Mouse (Mus musculus) forebrain, embryonic 10.5 days (tissue): ENCODE results near the gene Chpt1. TPM values are rescaled to one million over a fixed set of nuclear protein-coding genes. Genes with fewer than 3 reads are reported as not detected.

Experiments
- DNase-seq: peaks from one replicate; pipeline ENCODE4 v3.0.0-alpha.2; 2017; ENCODE audit warnings: low spot score; ENCODE audit errors: extremely low spot score
- H3K27ac ChIP-seq: fragments of 300-500 bp; sonication (generic); 2 replicates; pipeline ENCODE4 v1.5.1; 2016; ENCODE audit warnings: mild to moderate bottlenecking
- H3K27me3 ChIP-seq: fragments of 300-500 bp; sonication (generic); 2 replicates; pipeline ENCODE4 v1.6.1; 2016; ENCODE audit warnings: mild to moderate bottlenecking; ENCODE audit not compliant: poor library complexity, severe bottlenecking
- H3K36me3 ChIP-seq: fragments of 300-500 bp; sonication (generic); replicated peaks from 2 replicates; pipeline ENCODE4 v1.6.1; 2016; ENCODE audit warnings: mild to moderate bottlenecking, moderate library complexity
- H3K4me1 ChIP-seq: fragments of 300-500 bp; sonication (generic); 2 replicates; pipeline ENCODE4 v1.6.1; 2016
- H3K4me3 ChIP-seq: fragments of 300-500 bp; sonication (generic); 2 replicates; pipeline ENCODE4 v1.5.1; 2016; ENCODE audit warnings: mild to moderate bottlenecking, moderate library complexity
- H3K9me3 ChIP-seq: fragments of 300-500 bp; sonication (generic); 2 replicates; pipeline ENCODE4 v1.6.1; 2016; ENCODE audit warnings: mild to moderate bottlenecking, moderate library complexity
- WGBS: fragments of 180-500 bp; shearing (Covaris S2); methylation state at CpG from one replicate; pipeline ENCODE4 v1.1.7; 2016; 5-methylcytosine and 5-hydroxymethylcytosine counted together
- polyA plus RNA-seq: library from polyadenylated mRNA; unstranded; fragments of >200 nt; fragmentation: Nextera tagmentation; extraction: Ambion mirVana; gene quantifications from 2 replicates; pipeline ENCODE4 v1.2.1, GENCODE M21; 2016

The Chpt1 gene
- polyA plus RNA-seq, 1 experiment from 2014 or later: 9.4 TPM

GRCm38 (mm10) chr10:88510503-88511271 lies 6.8 kb upstream of the Chpt1 start:
- WGBS: 85% methylated on average over 12 of the region's 12 CpGs
- no peaks in the 10 kb centered on the region for H3K27me3 ChIP-seq
- DNase-seq: no peak
- no peak overlapping the region for H3K27ac ChIP-seq
- H3K4me1 ChIP-seq: peaks cover under 1% of the 10 kb centered on the region; the same call in 1 of the 2 replicates
- no peaks in the 10 kb centered on the region for H3K36me3 ChIP-seq
- H3K4me3 ChIP-seq: no peak overlapping the region
- no peaks in the 10 kb centered on the region for H3K9me3 ChIP-seq

GRCm38 (mm10) chr10:88507691-88508143 lies 3.8 kb upstream of the Chpt1 start:
- no peaks in the 10 kb centered on the region for H3K9me3 ChIP-seq
- no peaks in the 10 kb centered on the region for H3K36me3 ChIP-seq
- H3K4me3 ChIP-seq: no peak overlapping the region
- 89% methylated on average over 7 of the region's 7 CpGs for WGBS
- peaks cover 24% of the 10 kb centered on the region for H3K4me1 ChIP-seq
- no peak for DNase-seq
- H3K27ac ChIP-seq: no peak overlapping the region
- no peaks in the 10 kb centered on the region for H3K27me3 ChIP-seq

- no peaks in the 10 kb centered on the region for H3K27me3 ChIP-seq
- H3K4me3 ChIP-seq: no peak overlapping the region
- no peaks in the 10 kb centered on the region for H3K36me3 ChIP-seq
- WGBS: 62% methylated on average over 5 of the region's 5 CpGs
- H3K27ac ChIP-seq: no peak overlapping the region
- no peaks in the 10 kb centered on the region for H3K9me3 ChIP-seq
- no peak for DNase-seq
- H3K4me1 ChIP-seq: peaks cover 36% of the 10 kb centered on the region
These were observed 1.4 kb upstream of the Chpt1 start for GRCm38 (mm10) chr10:88505256-88505655.

- H3K27ac ChIP-seq: no peak overlapping the region
- H3K36me3 ChIP-seq: no peaks in the 10 kb centered on the region
- 63% methylated on average over 3 of the region's 3 CpGs for WGBS
- no peaks in the 10 kb centered on the region for H3K27me3 ChIP-seq
- no peak for DNase-seq
- H3K9me3 ChIP-seq: no peaks in the 10 kb centered on the region
- peaks cover 36% of the 10 kb centered on the region for H3K4me1 ChIP-seq
- H3K4me3 ChIP-seq: peak overlapping the region; percentile 81
These were observed 608 bp upstream of the Chpt1 start for GRCm38 (mm10) chr10:88504481-88504880.

GRCm38 (mm10) chr10:88502919-88503318 lies 954 bp downstream of the Chpt1 start:
- Histone ChIP-seq H3K4me1 (peaks cover 36% of the 10 kb centered on the region), H3K9me3 (no peaks in the 10 kb centered on the region), H3K27ac (peak overlapping the region; percentile 90), H3K4me3 (peak overlapping the region; percentile 81), H3K36me3 (no peaks in the 10 kb centered on the region), H3K27me3 (no peaks in the 10 kb centered on the region)
- WGBS: 61% methylated on average over 4 of the region's 4 CpGs
- no peak for DNase-seq

- no peaks in the 10 kb centered on the region for H3K27me3 ChIP-seq
- H3K4me3 ChIP-seq: peak overlapping the region; percentile 81; the same call in 1 of the 2 replicates
- no peak overlapping the region for H3K27ac ChIP-seq
- H3K36me3 ChIP-seq: no peaks in the 10 kb centered on the region
- H3K4me1 ChIP-seq: peaks cover 38% of the 10 kb centered on the region
- WGBS: 77% methylated on average over 13 of the region's 13 CpGs
- H3K9me3 ChIP-seq: no peaks in the 10 kb centered on the region
- DNase-seq: no peak
These were observed 1.7 kb downstream of the Chpt1 start for GRCm38 (mm10) chr10:88501886-88502765.

- H3K4me3 ChIP-seq: no peak overlapping the region
- H3K27ac ChIP-seq: no peak overlapping the region
- H3K36me3 ChIP-seq: no peaks in the 10 kb centered on the region
- no peaks in the 10 kb centered on the region for H3K27me3 ChIP-seq
- 86% methylated on average over 10 of the region's 10 CpGs for WGBS
- H3K4me1 ChIP-seq: peaks cover 43% of the 10 kb centered on the region
- DNase-seq: no peak
- no peaks in the 10 kb centered on the region for H3K9me3 ChIP-seq
These were observed 2.5 kb downstream of the Chpt1 start for GRCm38 (mm10) chr10:88501370-88501769.

GRCm38 (mm10) chr10:88499993-88500392 lies 3.9 kb downstream of the Chpt1 start:
- no peaks in the 10 kb centered on the region for H3K27me3 ChIP-seq
- H3K4me3 ChIP-seq: no peak overlapping the region
- 67% methylated on average over 5 of the region's 5 CpGs for WGBS
- H3K27ac ChIP-seq: no peak overlapping the region
- no peak for DNase-seq
- H3K9me3 ChIP-seq: no peaks in the 10 kb centered on the region
- H3K4me1 ChIP-seq: peaks cover 37% of the 10 kb centered on the region
- no peaks in the 10 kb centered on the region for H3K36me3 ChIP-seq

- 68% methylated on average over 11 of the region's 11 CpGs for WGBS
- H3K36me3 ChIP-seq: no peaks in the 10 kb centered on the region
- H3K9me3 ChIP-seq: no peaks in the 10 kb centered on the region
- DNase-seq: no peak
- no peak overlapping the region for H3K27ac ChIP-seq
- H3K4me1 ChIP-seq: peaks cover 13% of the 10 kb centered on the region
- no peaks in the 10 kb centered on the region for H3K27me3 ChIP-seq
- H3K4me3 ChIP-seq: no peak overlapping the region
These were observed 6.9 kb downstream of the Chpt1 start for GRCm38 (mm10) chr10:88496864-88497564.

- 89% methylated on average over 4 of the region's 4 CpGs for WGBS
- Histone ChIP-seq H3K9me3 (no peaks in the 10 kb centered on the region), H3K36me3 (no peaks in the 10 kb centered on the region), H3K4me3 (no peak overlapping the region), H3K4me1 (peaks cover 7% of the 10 kb centered on the region), H3K27me3 (no peaks in the 10 kb centered on the region), H3K27ac (no peak overlapping the region)
- no peak for DNase-seq
These were observed 8.8 kb downstream of the Chpt1 start for GRCm38 (mm10) chr10:88494959-88495587.

- no peaks in the 10 kb centered on the region for H3K27me3 ChIP-seq
- H3K36me3 ChIP-seq: no peaks in the 10 kb centered on the region
- 94% methylated on average over 8 of the region's 8 CpGs for WGBS
- no peak overlapping the region for H3K27ac ChIP-seq
- H3K4me3 ChIP-seq: no peak overlapping the region
- peaks cover 7% of the 10 kb centered on the region for H3K4me1 ChIP-seq
- no peaks in the 10 kb centered on the region for H3K9me3 ChIP-seq
- DNase-seq: no peak
These were observed 11.2 kb downstream of the Chpt1 start for GRCm38 (mm10) chr10:88492658-88493057.

- Histone ChIP-seq H3K27me3 (no peaks in the 10 kb centered on the region), H3K36me3 (no peaks in the 10 kb centered on the region), H3K27ac (no peak overlapping the region), H3K4me3 (no peak overlapping the region), H3K9me3 (no peaks in the 10 kb centered on the region), H3K4me1 (peaks cover under 1% of the 10 kb centered on the region; the same call in 1 of the 2 replicates)
- WGBS: 65% methylated on average over 7 of the region's 7 CpGs
- no peak for DNase-seq
These were observed 12.2 kb downstream of the Chpt1 start for GRCm38 (mm10) chr10:88491632-88492031.
